Mouse (Mus musculus) liver, postnatal 0 days (tissue): ENCODE measurements around the gene Bcl11b.

ENCODE experiments used
- CTCF ChIP-seq: sonication (generic); IDR thresholded peaks from 2 replicates; pipeline ENCODE4 v1.5.1; 2016; ENCODE audit warnings: antibody characterized with exemption, low read depth
- EP300 ChIP-seq: IDR thresholded peaks from 2 replicates; pipeline ENCODE4 v1.6.1; 2016; ENCODE audit warnings: antibody characterized with exemption, low read depth, mild to moderate bottlenecking

GRCm38 (mm10) chr12:108041571-108042238 is 38.3 kb upstream of the Bcl11b start:
- TF ChIP-seq CTCF, result peak; percentile 74
- no peak for TF ChIP-seq EP300
